Mouse (Mus musculus): Measurements from ENCODE around the gene Oasl2. TPM values are rescaled to one million over a fixed set of nuclear protein-coding genes. Genes with fewer than 3 reads are reported as not detected.
A peak's percentile ranks its signal among the peaks of the same experiment; 100 is the strongest.
"Not testable (repeated sequence)": the region's sequence is repeated elsewhere in the genome, so short reads cannot be mapped to it uniquely, and the experiment has no call there.

Gene Oasl2
- total RNA-seq, 2 experiments from 2014 or later = 94.0 to 131 TPM

DNA sequence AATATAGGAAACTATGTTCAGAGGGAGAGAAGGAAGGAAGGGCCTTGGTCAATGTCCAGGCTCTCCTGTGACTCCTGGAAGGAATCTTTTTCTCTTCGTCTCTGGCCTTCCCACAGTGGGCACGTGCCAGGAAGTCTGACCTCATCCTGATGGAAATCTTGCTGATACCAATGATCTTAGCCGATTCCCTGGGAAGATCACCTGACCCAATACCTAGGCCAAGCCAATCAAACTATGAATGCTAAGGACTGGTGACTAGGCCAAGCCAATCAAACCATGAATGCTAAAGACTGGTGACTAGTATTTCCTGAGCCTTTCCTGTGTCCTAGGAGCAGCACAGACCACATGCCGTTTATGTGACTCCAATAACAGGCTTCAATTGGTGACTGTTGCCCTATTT is 16.9 kb downstream of the Oasl2 start:
- no peak for ATAC-seq (replicated peaks; ENCODE audit: low FRiP score, poor library complexity, severe bottlenecking)

DNA sequence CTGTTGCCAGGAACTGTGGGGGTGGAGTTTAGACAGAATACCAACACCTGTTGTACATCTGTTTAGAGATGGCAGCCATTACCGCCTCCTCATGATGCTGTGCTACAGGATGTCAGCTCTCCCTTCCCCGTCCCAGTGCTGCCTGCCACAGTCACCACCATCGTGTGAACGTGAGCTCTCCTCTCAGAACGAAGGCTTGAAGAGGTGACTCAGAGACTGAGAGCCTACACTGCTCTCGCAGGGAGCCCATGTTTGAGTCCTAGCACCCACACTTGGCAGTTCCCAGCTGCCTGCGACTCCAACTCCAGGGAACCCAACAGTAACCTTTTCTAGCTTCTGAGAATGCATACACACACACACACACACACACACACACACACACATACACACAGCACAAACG is 18.1 kb downstream of the Oasl2 start:
- no peak for ATAC-seq (replicated peaks; ENCODE audit: low FRiP score, poor library complexity, severe bottlenecking)

DNA sequence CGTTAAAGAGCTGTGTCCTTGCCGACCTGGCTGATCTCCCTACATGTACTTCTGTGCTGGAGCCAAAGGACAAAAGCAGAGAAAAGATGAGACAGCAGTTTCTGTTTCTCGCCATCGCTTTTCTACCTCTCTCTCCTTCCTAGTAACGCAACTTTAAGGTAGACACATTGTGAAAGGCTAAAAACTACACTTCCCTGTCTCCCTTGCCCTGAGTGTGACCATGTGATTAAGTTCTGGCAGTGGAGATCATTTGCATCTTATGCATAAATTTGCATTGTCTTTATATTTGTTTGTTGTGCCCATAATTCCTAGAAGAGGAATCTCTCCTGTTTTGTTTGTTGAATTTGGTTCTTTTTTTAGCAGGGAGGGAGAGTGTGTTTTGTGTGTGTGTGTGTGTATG is 19.1 kb downstream of the Oasl2 start:
- no peak for ATAC-seq (replicated peaks; ENCODE audit: low FRiP score, poor library complexity, severe bottlenecking)

DNA sequence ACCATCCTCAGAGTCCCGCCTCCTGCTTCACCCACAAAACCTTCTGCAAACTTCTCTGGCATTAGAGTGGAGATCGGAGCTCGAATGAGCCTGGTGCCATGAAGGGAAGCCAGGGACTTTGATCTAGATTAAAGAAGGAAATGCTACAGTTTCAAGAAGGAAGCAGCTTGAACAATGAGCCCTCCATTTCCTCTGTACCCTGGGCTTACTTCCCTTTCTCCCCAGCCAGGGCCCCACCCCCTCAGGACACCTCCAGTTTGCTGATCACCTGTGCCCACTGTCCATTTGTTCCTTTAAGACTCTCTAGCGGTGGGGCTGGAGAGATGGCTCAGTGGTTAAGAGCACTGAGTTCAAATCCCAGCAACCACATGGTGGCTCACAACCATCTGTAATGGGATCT is 20.0 kb downstream of the Oasl2 start:
- no peak for ATAC-seq (replicated peaks; ENCODE audit: low FRiP score, poor library complexity, severe bottlenecking)

DNA sequence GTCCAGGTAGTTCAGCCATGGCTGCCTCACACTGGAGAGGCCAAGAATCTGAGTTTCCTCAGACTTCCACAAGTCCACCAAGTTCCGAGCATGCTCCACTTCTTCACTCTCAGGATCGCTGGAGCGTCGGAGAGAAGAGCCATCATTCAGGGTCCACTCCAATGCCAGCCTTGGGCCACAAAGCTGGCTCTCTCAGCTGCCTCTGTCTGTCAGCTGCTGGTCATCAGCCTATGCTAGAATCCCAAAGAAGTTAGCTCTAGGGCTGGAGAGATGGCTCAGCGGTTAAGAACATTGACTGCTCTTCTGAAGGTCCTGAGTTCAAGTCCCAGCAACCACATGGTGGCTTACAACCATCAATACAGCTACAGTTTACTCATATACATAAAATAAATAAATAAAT is 20.6 kb downstream of the Oasl2 start:
- not testable (repeated sequence) for ATAC-seq (replicated peaks; ENCODE audit: low FRiP score, poor library complexity, severe bottlenecking)

DNA sequence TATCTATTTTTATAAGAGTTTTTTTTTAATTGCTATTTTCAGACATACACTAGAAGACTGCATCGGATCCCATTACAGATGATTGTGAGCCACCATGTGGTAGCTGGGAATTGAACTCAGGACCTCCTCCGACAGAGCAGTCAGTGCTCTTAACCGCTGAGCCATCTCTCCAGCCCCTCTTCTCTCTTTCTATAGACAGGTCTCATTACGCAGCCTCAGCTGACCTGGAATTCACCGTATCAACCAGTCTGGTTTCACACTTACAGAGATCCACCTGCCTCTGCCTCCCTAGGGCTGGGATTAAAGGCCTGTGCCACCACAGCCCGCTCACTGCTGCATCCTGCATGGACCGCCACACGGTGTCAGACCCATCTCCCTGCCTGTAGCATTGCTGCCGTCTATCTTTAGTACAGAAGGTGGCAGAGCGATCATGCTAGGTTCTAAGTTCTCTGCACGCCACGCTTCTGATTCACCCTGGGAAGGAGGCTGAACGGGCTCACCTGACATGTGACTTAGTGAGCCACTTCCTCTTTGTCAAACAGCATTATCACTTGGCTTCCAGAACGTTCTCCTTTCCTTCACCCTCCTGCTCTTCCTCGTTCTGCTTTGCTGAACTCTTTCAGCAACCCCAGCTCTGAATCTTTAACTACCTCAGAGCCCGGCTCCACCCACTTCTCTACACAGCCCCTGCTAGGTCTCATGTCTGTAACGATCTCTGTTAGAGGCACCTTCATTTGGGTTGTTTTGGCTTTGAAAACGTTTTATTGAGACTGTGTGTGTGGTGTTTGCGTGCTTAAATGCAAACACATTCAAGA is 25.0 kb downstream of the Oasl2 start:
- ATAC-seq (replicated peaks; ENCODE audit: low FRiP score, poor library complexity, severe bottlenecking) = peak; percentile 69

DNA sequence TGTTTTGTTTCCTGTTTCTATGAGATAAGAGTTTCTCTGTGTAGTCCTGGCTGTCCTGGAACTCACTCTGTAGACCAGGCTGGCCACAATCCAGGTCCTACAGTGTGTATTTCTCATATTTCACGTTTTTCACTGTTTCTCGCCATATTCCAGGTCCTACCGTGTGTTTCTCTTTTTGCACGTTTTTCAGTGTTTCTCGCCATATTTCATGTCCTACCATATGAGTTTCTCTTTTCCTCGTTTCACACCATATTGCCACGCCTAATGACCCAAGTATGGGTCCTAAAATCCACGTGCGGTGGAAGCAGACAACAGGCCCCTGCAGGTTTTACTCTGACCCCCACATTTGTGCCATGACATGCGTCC is 25.6 kb downstream of the Oasl2 start:
- ATAC-seq (replicated peaks; ENCODE audit: low FRiP score, poor library complexity, severe bottlenecking) = 0 out of 2 replicates have a peak, but pooled peaks have one; percentile 12

DNA sequence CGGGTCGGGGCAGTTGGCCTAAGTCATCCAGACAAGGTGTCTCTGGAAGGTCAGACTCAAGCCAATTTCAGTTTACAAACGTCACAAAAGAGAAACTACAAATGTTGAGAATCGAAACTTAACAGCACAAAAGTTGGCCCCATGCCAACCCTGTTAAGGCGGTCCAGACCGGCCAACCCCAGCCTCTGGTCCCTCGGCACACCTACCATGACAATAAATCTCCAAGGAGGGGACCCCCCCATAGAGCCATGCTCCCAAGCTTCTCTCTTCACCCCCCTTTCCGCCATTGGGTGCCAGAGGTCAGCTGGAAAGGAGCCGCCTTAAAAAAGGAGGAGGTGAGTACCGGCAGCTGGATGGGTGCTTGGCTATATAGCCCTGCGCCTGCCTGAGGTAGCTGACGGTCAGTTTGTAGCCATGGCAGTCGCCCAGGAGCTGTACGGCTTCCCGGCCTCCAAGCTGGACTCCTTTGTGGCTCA is 26.3 kb downstream of the Oasl2 start, which contains the start of gene Oasl1:
Gene Oasl1, plus strand, starts transcription at position 243 of the 476 bp plus-strand sequence.
- peak; percentile 72 for ATAC-seq (replicated peaks; ENCODE audit: low FRiP score, poor library complexity, severe bottlenecking)

DNA sequence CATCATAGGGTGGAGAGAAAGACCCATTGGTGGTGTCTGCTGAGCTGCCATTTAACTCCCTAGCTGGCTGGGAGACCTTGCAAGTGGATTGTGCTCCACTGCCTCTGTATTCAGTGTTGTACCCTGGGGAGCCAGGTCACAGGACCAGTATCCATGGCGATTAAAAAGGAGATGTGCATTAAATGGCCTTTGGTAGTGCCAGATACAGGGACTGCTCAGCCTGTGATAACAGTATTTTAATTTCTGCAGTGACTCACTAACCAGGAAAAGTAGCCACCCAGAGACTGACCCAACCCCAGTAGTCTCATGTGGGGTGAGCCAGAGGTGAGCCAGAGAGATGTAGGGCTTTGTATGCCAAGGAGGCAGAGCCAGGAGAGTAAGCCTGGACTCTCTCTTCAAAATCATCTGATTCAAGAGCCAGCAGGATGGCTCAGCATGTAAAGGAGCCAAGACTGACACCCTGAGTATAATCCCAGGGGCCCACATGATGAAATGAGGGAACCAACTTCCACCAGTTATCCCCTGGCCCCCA is 29.5 kb downstream of the Oasl2 start:
- ATAC-seq (replicated peaks; ENCODE audit: low FRiP score, poor library complexity, severe bottlenecking) = no peak

DNA sequence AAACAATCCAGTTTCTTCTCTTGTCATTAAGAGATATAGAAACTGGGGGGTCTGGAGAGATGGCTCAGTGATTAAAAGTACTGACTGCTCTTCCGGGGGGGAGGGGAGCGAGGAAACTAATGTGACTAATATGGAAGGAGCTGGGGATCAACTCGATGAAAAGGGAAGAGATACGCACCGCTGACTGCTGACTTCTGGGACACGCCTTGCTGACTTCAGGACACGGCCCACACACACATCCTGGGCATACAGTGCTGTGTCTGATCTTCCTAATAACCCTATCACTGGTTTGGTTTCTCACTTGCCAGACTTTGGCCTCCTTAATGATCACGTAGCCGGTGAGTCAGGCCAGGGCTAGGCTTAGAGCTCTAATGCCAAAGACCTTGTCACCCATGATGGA is 30.0 kb downstream of the Oasl2 start:
- ATAC-seq (replicated peaks; ENCODE audit: low FRiP score, poor library complexity, severe bottlenecking) = no peak

DNA sequence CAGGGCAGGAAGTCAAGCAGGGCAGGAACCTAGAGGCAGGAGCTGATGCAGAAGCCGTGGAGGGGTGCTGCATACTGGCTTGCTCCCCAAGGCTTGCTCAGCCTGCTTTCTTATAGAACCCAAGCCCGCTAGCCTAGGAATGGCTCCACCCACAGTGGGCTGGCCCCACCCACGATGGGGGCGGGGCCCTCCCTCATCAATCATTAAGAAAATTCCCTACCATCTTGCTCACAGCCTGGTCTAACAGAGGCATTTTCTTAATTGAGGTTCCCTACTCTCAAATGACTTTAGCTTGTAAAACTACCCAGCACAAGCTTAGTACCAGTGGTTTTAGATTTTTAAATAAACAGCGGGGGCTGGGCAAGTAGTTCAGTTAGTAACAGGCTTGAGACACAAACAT is 34.9 kb downstream of the Oasl2 start:
- ATAC-seq (replicated peaks; ENCODE audit: low FRiP score, poor library complexity, severe bottlenecking) = no peak

DNA sequence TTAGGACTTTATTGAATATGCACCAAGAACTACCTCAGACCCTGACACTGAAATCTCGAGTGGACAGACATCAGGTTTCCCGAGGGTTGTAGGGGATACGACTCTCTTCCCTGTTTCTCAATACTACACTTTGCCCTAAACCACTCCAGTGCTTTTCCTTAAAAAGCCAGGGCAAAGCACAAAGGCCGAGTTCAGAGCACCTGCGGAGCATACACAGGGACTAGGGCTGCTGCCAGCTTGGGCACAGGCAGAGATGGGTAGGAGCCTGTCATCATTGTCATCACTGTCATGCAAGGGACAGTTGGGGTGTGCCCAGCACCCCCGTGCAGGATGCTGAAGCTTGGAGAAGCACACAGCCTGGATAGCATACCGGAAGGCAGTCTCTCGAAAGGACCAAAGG is 36.5 kb downstream of the Oasl2 start:
- no peak for ATAC-seq (replicated peaks; ENCODE audit: low FRiP score, poor library complexity, severe bottlenecking)

DNA sequence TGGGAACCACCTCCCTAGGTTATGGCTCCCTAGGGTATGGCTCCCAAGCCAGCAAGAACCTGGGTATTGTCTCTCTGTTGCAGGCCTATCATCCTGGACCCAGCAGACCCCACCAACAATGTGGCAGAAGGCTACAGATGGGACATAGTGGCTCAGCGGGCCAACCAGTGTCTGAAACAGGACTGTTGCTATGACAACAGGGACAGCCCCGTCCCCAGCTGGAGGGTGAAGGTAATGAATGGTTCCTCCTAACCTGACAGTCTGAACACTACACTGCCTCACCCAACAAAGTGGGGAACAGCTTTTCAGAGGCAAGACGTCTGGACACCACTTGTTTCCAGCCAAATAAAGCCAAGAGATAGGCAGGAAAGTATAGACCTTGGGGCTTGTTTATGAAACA is 39.1 kb downstream of the Oasl2 start:
- no peak for ATAC-seq (replicated peaks; ENCODE audit: low FRiP score, poor library complexity, severe bottlenecking)

DNA sequence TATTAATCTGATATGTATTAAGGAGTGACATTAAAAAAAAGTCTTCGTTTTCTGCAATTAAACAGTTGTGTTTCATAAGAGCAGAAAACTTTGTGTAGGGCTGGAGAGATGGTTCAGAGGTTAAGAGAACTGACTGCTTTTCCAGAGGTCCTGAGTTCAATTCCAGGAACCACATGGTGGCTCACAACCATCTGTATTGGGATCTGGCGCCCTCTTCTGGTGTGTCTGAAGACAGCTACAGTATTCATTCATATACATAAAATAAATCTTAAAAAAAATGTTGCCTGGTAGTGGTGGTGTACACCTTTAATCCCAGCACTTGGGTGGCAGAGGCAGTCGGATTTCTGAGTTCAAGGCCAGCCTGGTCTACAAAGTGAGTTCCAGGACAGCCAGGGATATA is 44.4 kb downstream of the Oasl2 start:
- ATAC-seq (replicated peaks; ENCODE audit: low FRiP score, poor library complexity, severe bottlenecking) = not testable (repeated sequence)

DNA sequence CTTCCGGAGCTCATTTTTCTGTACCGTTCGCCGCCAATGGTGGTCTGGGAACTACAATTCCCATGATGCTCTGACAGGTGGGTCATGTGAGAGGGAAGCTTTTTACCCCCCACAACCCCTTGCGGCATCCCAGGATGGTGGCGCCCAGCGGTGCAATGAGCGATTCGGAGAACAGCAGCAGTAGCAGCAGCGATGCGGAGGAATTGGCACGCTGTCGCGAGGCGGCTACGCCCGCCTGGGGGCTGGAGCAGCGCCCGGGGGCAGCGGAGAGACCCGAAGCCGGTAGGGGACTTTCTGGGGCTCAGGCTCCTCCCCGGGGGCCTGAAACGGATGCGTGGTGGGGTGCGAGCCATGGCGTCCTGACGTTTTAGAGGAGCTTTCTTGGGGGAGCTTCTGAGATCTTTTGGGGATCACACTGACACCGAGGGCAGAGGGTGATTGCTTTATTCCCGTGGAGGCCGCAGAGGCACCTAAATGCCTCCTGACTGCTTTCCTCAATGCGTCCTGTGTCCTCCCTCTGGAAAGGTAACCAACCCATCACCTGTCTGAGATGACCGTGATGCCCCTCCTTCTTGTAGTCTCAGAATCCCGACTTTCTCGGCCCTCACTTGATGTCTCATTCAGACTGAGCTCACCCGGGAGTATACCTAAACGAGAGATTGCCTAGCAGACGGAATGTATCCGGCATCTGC is 45.5 kb downstream of the Oasl2 start, which contains the start of gene 2210016L21Rik:
Gene 2210016L21Rik, plus strand, starts transcription at position 85 of the 692 bp plus-strand sequence.
- peak; percentile 98 for ATAC-seq (replicated peaks; ENCODE audit: low FRiP score, poor library complexity, severe bottlenecking)

DNA sequence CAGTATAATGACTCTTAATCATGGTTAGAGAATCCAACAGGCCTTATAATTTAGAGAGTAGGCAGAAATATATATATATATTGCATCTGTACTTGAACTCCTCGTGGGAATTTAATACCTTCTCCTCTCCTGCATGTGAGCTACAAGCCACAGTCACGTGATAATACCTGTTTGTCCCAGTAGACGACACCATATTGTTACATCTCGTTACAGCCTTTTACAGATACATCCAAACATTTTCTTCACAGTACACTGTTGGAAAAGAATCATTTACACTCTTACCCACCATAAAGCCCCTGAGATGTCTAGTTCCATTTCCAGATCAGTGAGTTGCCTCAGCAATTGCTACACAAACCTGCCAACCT is 46.0 kb downstream of the Oasl2 start:
- no peak for ATAC-seq (replicated peaks; ENCODE audit: low FRiP score, poor library complexity, severe bottlenecking)

DNA sequence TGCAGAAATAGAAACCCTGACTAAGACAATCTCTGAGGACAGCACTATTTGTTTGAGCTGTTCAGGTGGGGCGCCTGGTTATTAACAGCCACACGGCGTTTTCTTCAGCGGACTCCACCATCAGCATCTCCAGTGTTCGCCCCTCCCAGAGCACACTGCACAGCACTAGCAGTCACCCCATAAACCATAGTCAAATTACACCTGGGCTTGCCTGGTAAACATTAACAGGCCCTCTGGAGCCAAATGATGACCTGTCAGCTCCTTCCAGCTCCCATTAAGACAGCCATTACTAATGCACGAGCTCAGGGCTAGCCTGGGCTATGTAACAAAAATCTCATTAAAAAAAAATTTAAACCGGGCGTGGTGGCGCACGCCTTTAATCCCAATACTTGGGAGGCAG is 48.3 kb downstream of the Oasl2 start:
- ATAC-seq (replicated peaks; ENCODE audit: low FRiP score, poor library complexity, severe bottlenecking) = no peak

DNA sequence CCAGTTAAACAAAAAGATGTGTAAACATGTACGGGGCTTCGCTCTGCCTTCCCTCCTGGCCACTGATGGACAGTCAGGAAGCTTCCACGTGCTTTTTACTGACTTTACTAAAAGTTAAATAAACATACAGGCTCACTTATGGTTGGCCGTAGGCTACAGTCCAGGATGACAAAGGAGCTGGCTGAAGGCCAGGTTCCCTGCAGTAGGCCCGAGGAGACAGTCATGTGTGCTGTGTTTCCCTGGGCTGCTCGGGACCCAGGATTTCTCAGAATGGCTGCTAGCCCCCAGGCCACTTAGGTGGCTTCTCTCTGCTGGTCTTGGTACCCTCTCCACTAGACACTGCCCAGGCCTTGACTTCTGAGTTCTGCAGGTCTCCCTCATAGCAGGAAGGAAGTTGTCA is 52.2 kb downstream of the Oasl2 start:
- ATAC-seq (replicated peaks; ENCODE audit: low FRiP score, poor library complexity, severe bottlenecking) = no peak

DNA sequence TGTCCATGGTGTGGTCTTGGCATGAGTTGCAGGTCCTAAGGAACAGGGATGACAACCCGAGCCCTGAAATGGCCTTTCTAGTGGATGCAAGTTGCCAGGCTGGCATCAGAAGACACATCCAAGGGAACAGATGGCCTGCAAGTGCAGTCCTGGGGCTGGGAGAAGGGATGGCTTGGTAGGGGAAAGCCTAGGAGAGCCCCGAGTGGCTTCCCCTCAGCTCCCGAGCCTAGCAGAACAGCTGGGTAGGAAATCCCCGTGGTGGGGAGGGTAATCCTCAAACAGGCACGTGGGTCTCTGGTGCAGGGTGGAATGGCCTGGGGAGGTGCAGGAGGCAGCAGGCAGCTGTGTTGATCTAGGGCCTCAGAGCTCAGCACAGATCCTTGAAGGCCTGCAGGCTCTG is 52.6 kb downstream of the Oasl2 start:
- no peak for ATAC-seq (replicated peaks; ENCODE audit: low FRiP score, poor library complexity, severe bottlenecking)

DNA sequence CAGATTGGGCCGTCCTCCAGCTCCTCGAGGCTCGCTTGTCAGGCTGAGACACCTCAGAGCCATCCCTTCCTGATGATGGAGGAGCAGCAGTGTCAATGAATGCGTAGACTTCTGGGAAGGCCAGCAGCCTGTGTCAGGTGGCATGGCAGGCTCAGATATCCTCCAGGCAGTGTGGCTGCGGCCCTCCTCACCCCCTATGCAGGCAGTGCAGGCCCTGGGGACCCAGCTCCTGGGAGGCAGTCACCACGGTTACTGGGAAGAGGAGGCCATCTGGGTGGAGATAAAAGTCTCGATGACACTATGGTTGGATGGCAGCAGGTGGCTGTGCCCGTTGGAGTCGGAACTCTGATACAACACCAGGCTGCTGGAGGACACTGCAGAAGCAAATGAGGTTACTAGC is 53.1 kb downstream of the Oasl2 start:
- no peak for ATAC-seq (replicated peaks; ENCODE audit: low FRiP score, poor library complexity, severe bottlenecking)

DNA sequence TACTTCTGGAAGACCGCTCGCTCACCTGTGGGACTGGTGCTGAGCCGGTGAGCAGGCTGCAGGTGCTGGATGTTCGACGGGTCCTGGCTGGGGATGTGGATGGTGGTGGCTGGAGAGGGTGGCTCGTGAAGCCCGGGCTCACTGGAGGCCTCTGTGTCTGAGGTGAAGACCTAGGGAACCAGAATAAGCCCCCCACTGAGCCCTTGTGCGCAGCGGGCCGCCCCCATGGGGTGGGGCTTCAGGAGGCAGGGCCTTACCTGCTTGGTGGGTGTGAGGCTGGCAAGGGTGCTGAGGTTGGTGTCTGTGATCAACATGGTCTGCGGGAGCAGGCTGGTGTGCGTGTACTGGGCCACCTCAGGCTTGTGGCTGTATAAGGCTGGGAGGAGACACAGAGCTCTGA is 53.9 kb downstream of the Oasl2 start:
- ATAC-seq (replicated peaks; ENCODE audit: low FRiP score, poor library complexity, severe bottlenecking) = no peak
